Mouse (Mus musculus): ENCODE measurements around the gene Ocln.
"Not testable (repeated sequence)": the region's sequence is repeated elsewhere in the genome, so short reads cannot be mapped to it uniquely, and the experiment has no call there.

Ocln gene

DNA sequence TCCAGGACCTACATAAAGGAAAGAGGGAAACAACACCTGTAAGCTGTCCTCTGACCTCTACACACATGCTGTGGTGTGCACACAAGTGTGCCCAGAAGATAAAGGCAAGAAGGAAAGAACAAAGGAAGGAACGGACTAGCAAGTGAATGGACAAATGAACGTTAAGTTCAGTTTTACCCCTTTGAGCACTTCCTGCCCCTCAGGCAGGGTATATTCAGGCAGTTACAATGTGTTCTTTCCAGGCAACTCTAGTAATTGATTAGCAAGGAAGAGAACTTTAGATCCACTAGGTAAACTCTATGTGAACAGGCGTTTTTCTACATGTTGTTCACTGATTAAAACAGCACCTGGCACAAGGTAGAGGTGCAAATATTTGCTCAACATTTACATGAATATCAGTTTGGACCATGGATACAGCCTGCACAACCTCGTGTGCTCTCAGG lies 8.3 kb downstream of the Ocln start:
- CTCF ChIA-PET = no interaction called here

DNA sequence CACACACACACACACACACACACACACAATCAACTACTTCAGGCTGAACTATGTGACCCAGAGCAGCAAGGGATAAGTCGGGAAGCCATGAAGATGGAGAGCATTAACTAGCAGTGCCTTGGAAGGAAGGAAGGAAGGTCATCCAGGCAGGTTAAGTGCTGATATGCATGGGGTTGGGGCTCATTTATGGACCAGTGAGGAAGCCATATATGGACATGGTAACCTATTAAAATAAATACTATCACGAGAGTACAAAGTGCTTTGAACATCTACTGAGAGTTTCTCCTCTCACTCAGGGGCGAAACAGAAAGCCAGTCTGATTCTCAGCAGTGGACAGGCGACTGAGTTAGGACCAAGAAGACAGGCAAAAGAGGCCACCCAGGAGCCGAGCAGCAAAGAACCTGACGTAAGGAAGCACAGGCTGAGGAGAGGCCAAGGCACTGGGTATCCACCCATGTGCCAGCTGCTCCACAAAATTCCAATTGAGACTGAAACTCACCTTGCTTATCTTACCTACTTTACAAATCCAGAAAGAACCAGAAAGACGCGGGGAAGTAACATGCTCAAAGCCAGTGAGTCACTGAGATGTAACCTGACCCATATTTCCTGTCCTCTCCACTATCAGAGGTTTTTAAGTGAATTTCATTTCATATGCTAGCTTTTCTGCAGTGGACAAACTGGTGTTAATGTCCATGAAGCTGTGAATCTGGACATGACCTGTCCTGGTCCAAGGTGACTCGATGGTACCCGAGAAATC lies 9.3 kb downstream of the Ocln start:
- CTCF ChIA-PET = no interaction called here

DNA sequence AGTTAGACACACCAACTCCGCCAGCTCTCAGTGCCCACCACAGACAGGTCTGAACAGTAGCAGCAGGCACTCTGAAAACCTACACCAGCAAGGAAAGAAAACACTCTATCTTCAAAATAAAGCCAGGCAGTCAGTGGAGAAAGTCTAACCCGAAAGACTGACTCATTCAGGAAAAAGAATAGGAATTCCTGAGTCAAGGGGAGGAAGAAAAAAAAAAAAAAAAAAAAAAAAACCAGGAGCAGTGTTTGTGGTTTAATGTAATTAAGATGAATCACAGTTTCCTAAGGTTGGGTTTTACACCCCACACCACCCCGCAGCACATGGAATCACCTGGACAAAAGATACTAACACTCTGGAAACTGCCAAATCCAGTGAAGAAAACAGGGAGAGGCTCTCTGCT lies 16.4 kb downstream of the Ocln start:
- CTCF ChIA-PET = no interaction called here

DNA sequence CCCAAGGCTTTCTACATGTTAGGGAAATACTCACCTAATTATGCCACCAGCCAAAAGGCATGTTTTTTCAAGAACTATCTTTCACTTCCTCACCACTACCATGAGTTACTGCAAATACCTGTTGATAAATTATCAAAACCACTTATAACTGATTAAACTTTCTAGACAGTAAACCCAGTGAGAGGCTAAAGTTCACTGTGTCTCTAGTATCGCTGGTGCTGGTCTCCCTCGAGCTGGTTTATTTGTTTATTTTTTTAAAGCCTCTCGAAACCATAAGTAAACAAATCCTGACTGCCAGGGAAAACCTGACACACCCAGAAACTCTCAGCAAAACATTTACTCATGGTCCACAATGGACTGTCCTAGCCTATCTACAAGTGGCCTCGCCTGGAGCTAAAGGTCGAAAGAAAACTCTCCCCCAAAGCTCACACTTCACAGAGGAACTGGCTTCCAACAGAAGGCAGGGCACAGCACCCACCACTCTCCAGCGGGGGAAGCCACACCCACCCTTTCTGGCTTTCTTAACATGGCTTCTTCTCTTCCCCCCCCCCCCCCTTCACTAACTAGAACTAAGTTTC lies 19.6 kb downstream of the Ocln start:
- CTCF ChIA-PET = no interaction called here

DNA sequence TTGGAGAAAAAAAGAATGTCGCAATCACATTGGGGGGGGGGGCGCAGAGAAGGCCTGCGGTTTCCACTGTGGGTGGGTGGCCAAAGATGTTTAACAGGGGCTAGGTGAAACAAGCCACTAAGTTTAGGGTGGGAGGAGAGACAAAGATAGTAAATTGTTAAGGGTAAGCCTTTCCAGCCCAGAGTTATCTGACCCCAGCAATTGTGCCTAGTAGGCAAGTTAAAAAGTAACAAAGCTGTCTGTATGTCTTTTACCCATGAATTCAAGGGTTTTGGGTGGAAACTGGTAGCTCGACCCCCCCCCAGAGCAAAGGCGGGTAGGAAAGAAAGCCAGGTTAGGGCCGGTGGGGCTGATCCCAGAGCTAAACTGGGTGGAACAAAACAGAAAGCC lies 25.9 kb downstream of the Ocln start:
- CTCF ChIA-PET = no interaction called here

DNA sequence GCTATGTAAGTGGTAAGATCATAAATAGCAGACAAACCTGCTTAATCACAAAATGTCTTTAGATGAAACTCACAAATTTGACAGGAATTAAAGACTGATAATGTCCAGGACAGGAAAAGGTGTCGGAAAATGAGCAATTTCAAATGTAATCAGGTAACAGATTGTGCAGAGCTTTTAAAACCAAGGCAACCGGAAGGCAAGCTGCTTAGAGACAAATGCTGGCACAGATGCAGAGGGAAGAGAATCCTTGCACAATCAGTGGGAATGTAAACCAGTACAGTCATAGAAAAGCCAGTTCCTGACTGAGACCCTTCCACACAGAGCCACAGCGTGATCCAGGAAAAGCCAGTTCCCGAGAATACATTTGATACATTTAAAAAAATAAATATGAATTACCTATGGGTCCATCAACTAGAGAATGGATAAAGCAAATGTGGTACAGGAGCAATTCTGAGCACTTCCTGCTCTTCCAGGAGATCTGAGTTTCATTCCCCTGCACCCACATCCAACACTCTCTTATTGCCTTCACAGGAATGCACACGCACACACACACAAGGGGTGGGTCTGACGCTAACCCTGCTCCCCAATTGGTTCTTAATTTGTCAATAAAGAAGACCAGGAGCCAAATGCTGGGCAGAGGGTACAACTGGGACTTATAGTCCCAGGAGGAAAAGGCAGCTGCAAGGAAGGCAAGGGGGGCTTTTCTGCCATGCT lies 26.4 kb downstream of the Ocln start:
- CTCF ChIA-PET = no interaction called here

DNA sequence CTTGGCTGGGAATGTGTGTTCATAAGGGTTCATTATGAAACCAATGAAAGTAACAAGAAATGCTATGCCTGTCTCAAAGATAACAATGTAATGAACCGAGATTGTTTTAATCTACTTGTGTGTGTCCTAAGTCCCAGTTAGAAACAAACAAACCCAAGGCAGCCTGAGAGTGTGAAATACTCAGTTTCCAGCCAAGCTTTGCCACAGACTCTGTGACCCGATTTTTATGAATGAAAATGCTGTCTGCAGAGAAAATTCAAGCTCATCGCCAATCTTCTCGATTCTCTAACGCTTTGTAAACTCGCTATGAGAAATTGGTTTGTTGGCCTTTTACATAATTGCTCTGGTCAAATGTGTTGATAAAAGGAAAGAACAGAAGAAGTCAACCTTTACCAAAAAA lies 27.6 kb downstream of the Ocln start:
- CTCF ChIA-PET = no interaction called here

DNA sequence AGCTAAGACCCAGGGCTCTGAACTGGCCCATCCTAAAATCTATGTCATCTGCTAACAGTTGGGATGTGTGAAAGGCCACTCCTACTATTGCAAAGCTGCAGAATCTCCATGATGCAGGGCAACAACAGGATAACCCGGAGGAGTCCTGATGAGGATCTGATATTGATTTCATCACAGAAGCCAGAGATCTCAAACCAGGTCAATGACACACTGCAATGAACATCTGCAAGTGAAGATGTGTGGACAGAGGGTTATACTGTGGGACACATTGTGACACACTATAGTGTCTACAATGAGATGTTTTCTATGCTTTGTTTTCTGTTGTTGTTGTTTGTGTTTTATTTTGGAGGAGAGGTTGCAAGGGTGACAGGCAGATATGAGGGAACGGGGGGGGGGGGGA lies 28.8 kb downstream of the Ocln start:
- CTCF ChIA-PET = no interaction called here

DNA sequence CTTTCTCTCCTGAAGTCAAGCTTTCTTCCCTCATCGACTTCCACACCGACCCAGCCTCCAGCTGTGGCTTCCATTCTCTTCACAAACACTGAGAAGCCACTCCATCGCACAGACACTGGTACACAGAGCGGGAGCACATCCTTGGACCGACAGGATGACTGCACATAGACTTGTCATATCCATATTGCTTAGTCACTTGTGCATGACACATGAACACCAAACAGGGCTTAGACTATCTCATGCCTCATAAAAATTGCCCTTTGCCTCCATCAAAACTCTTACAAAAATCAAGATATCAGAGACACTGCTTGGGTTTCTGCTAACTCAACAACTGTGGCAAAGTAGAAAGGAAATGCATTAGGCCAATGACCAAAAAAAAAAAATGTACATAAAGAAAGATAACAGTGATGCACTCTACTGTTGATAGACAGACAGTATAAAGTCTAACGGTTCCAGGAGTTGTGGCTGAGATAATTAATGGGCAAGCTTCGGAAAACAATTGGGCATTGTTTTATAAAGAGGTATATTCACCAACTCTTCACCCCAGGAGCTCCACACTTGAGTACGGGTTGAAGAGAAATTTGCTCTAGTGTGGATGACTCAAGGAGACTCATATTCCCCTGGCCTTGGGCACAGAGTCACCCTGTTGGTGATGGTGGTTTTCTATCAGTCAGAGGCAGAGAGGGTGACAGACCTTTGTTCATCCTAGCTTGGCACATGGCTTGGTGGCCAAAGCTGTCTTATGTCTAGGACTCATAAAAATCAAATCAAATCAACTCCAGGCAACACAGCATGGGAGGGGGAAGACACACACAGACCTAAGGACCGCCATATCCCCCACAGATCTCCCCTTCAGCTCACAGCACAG lies 30.6 kb downstream of the Ocln start:
- CTCF ChIA-PET = no interaction called here

DNA sequence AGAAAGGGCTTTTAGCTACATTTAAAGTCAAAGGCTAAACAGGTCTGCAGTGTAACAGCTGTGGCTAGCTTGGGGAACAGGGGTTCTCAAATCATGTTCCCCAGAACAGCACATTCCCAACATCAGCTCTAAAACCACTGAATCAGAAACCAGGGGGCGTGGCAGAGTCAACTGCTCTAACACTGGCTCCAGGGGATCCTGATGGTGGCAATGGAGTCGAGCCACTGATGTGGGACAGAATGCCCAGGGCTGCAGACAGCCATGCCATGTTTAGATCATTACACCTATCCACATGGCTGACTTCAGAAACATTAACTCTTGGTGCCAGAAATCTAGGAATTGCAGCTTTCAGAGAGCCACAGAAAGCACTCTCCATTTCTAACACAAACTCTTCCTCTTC lies 33.4 kb downstream of the Ocln start:
- CTCF ChIA-PET = no interaction called here

DNA sequence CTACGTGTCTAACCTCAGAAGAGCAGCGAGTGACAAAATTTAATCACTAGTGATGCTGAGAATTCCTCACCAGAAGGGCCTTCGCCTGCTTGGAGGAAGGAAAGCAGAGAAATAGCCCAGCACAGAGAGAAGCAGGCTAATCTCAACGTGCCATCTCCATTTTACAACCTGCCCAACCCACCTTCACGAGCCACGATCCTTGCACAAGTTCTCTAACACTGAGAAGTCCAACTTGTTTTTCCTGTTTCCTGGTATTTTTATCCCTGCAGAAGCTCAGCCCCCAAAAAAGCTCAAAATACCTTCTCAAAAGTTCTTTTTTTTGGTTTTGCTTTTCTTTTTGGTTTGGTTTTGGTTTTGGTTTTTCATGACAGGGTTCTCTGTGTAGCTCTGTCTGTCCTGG lies 34.3 kb downstream of the Ocln start:
- CTCF ChIA-PET = no interaction called here

DNA sequence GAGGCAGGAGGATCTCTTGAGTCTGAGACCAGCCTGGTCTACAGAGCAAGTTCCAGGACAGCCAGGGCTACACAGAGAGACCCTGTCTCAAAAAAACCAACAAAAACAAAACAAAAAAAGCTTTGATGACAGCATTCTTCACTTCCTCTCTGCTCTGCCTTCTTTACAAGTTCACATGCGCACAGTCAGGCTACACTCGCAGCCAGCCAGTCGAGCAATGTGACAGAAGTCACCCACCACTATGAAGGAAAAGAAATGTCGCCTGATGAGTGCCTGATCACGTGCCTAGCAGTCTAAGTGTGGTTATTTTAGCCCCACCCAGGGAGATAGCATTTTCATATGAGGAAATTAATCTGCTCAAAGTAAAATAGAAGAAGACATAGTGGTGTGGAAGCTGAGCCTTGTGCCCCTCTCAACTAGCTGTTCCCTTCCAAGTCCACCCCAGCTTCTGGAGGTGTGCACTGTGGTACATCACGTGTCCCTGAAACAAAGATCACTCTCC lies 34.8 kb downstream of the Ocln start:
- CTCF ChIA-PET = no interaction called here

DNA sequence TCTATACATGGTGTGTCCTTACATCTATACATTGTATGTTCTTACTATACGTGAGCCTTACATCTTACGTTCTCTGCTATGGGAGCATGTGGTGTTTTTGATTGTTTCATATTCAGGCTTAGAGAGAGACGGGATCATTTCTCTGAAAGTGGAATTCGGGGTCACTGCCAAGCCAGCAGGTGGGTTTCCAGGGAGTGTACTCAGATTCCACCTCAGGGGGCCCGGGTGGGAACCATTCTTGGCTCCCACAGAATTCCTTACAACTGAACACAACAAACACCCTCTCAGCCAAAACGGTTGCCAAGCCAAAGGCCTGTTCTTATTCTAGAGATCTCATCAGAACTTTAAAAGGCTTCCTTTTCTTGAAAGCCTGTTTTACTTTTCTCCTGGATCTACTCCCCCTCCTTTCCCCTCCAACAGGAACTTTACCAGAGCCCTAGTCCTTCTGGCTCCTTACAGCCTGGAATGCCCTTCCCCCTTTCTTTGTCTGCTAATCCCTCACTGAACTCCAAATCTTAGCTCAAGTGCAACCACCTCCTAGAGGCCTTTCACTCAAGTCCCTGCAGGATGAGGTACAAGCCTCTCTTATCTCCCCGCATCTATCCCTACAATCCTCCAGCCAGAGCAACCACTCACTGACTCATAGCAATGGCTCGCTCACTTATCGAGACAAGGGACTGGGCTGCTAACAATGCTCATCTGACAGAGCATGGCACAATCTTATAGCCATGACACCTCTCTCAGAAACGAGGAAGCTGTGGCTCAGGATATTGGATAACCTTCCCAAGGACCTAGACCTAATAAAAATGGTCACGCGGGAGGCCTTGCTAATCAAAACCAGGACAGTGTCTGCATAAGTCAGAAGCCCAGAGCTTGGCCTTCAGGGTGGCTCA lies 36.1 kb downstream of the Ocln start:
- CTCF ChIA-PET = interaction anchor here (0.6 kb wide), 1 partner anchor 1197 kb away, joined by 4 read pairs; no protein-coding TSS in a partner anchor

DNA sequence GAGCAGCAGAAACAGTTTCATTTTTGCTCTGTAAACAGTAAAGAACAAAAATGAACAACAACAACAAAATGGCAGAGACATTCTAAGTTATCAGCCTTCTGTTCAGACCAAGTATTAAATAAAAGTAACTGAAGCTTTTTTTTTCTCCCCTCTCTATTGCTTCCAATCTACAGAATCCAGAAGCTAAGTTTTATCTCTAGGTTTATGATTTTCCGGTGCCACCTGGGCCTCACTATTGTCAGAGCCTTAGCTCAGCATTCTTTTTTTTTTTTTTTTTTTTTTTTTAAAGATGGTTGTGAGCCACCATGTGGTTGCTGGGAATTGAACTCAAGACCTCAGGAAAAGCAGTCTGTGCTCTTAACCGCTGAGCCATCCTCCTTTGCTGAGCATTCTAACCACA lies 39.7 kb downstream of the Ocln start:
- CTCF ChIA-PET = no interaction called here

DNA sequence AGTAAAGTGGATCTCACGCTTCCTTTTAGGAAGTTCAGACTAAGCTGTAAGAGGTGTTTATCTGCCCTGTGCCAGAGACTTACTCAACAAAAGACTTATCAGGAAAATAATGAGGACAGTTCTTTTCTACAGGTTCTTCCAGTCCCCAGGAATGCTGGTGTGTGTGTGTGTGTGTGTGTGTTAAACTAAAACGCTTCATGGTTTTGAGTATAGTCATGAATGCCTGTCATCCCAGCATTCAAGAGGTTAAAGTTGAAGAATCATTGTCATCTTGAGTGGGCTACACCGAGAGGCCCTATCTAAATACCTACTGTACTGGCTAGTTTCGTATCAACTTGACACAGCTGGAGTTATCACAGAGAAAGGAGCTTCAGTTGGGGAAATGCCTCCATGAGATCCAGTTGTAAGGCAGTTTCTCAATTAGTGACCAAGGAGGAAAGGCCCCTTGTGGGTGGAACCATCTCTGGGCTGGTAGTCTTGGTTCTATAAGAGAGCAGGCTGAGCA lies 40.6 kb downstream of the Ocln start:
- CTCF ChIA-PET = no interaction called here

DNA sequence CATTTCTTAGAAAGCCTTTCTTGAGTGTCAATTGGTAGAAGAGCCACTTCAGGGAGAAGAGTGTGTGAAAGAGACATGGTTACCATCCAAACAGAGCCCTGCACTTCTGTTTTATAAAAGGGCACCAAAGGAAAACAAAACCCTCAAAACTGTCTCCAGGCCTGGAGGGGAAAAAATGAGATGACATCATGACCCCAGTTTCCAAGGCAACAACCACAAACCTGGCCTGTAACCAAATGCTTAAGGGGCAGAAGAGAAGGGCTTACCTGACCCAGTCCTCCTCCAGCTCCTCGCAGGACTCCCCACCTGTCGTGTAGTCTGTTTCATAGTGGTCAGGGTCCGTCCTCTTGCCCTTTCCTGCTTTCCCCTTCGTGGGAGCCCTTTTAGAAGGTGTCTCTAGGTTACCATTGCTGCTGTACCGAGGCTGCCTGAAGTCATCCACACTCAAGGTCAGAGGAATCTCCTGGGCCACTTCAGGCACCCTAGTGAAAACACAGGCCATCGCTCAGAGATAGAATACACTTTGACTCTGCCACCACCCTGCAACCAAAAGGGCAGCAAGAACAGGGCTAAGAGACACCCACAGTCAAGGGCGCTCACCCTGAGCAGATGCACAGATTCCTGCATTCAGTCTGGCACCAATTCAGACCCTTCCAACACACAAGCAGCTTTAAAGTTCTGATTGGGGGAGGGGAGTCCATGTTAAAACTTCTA lies 41.2 kb downstream of the Ocln start:
- CTCF ChIA-PET = no interaction called here

DNA sequence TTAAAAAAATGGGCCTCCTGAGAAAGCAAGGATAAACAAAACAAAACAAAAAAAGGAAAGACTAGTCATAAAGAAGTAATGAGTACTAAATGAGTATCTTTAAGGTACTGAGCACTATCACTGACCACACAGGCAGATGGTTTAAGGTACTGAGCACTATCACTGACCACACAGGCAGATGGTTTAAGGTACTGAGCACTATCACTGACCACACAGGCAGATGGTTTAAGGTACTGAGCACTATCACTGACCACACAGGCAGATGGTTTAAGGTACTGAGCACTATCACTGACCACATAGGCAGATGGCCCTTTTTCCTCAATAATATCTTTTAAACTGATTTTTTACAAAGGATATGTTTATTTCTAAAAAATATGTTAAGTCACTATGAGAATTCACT lies 52.9 kb downstream of the Ocln start:
- CTCF ChIA-PET = not testable (repeated sequence)

DNA sequence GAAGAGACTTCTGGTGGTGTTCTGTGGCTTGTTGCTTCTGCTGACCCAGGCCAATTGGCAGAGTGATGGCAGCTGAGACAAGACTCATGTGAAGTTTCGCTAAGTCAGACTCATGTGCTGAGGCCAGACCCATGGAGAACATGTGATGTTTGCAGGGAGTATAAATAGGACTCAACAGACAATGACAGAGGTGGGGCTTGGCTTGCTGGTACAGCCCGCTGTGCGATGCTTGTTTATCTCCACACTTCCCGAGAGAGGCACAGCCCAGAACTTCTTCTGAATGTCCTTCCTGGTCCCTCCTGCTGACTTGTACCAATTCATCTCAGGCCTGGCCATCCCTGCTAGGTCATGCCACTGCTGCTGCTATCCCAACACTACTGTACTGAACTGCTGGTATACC lies 57.2 kb downstream of the Ocln start:
- CTCF ChIA-PET = no interaction called here

DNA sequence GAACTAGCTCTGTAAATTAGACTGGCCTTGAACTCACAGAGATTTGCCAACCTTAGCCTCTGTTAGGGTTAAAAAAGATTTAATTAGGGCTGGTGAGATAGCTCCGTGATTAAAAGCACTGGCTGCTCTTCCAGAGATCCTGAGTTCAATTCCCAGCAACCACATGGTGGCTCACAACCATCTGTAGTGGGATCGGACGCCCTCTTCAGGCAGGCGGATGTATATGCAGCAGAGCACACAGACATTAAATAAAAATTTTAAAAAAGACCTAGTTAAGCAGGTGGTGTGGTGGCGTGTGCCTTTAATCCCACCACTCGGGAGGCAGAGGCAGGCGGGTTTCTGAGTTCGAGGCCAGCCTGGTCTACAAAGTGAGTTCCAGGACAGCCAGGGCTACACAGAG lies 58.1 kb downstream of the Ocln start:
- CTCF ChIA-PET = not testable (repeated sequence)

DNA sequence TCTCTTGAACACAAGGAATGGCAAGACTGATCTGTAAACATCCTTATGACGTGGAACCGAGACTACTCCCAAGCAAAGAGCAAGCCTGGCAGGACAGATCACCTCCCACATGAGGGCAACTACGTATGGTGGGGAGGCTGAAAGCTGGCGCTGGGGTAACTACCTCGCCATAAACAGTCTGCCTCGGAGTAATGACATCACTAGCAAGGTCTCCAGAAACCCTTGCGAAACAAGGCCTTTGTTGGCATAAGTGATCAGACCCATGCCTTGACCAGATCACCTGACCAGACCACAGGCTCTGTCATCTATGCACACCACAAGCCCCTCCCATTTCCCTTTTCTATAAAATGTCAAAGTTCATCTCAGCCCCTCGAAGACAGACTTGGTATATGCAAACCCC lies 59.2 kb downstream of the Ocln start:
- CTCF ChIA-PET = no interaction called here
